Mouse (Mus musculus) liver, embryonic 11.5 days (tissue): ENCODE data around the gene Slc17a1. TPM values are rescaled to one million over a fixed set of nuclear protein-coding genes. Genes with fewer than 3 reads are reported as not detected.
A peak's percentile ranks its signal among the peaks of the same experiment; 100 is the strongest.

Source experiments
- ATAC-seq: fragments of 200-750 bp; cut with Nextera tagmentation; replicated peaks from 2 replicates; pipeline ENCODE4 v1.8.0; 2017; ENCODE audit warnings: moderate number of reproducible peaks, mild to moderate bottlenecking, moderate TSS enrichment, moderate library complexity; ENCODE audit not compliant: low FRiP score
- DNase-seq: peaks from one replicate; pipeline ENCODE4 v3.0.0-alpha.2; 2017; ENCODE audit warnings: low spot score
- H3K27ac ChIP-seq: fragments of 300-500 bp; sonication (generic); 2 replicates; pipeline ENCODE4 v1.5.1; 2014; ENCODE audit warnings: mild to moderate bottlenecking, low read depth, low read length, control low read depth
- H3K27me3 ChIP-seq: fragments of 300-500 bp; sonication (generic); replicated peaks from 2 replicates; pipeline ENCODE4 v1.6.1; 2014; ENCODE audit warnings: low read length, mixed read lengths; ENCODE audit not compliant: control insufficient read depth, insufficient read depth
- H3K36me3 ChIP-seq: fragments of 300-500 bp; sonication (generic); 2 replicates; pipeline ENCODE4 v1.6.1; 2014; ENCODE audit warnings: mild to moderate bottlenecking, low read length, moderate library complexity, mixed read lengths; ENCODE audit not compliant: control insufficient read depth, insufficient read depth
- H3K4me1 ChIP-seq: fragments of 300-500 bp; sonication (generic); replicated peaks from 2 replicates; pipeline ENCODE4 v1.6.1; 2014; ENCODE audit warnings: low read length, mixed read lengths; ENCODE audit not compliant: control insufficient read depth, insufficient read depth
- H3K4me2 ChIP-seq: fragments of 300-500 bp; sonication (generic); 2 replicates; pipeline ENCODE4 v1.6.1; 2014; ENCODE audit warnings: mild to moderate bottlenecking, control low read depth, moderate library complexity
- H3K4me3 ChIP-seq: fragments of 300-500 bp; sonication (generic); 2 replicates; pipeline ENCODE4 v1.5.1; 2014; ENCODE audit warnings: low read depth, low read length, control low read depth
- H3K9ac ChIP-seq: fragments of 300-500 bp; sonication (generic); 2 replicates; pipeline ENCODE4 v1.6.1; 2014; ENCODE audit warnings: low read depth, low read length, control low read depth
- H3K9me3 ChIP-seq: fragments of 300-500 bp; sonication (generic); 2 replicates; pipeline ENCODE4 v1.6.1; 2016; ENCODE audit warnings: low read length, inconsistent platforms, mixed read lengths; ENCODE audit not compliant: control insufficient read depth
- WGBS: fragments of 180-500 bp; shearing (Covaris S2); extraction: QIAGEN DNeasy Blood & Tissue Kit; methylation state at CpG from one replicate; pipeline ENCODE4 v1.1.7; 2014; 5-methylcytosine and 5-hydroxymethylcytosine counted together
- polyA plus RNA-seq: library from polyadenylated mRNA; unstranded; fragments of >200 nt; fragmentation: Nextera tagmentation; extraction: Ambion mirVana; gene quantifications from 2 replicates; pipeline ENCODE4 v1.2.1, GENCODE M21; 2014

Gene Slc17a1
- polyA plus RNA-seq, result not detected in 2 replicates

DNA sequence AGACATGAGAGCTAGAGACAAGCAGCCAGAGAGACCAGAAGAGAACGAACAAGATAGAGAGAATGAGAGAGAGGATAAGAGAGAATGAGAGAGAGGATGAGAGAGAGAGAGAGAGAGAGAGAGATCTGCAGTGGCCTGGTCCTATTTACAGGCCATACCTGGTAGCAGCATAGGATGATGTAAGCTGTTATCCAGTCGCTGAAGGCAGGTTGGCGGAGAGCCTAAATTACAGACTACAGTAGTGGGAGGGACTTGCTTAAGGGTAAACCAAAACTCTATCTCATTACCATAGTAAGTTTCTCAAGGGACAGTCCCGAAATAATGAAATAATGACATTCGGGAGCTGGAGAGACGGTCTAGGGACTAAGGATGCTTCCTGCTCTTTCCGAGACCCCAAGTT lies at the start of gene Slc17a1:
TSS of gene Slc17a1 (plus strand) at position 346 of the 400 bp plus-strand sequence.
- 88% methylated on average over 7 of the region's 7 CpGs for WGBS
- no peak for DNase-seq
- no peak within 1 kb of the TSS for H3K4me2 ChIP-seq
- no peak within 1 kb of the TSS for H3K9ac ChIP-seq
- no peak for ATAC-seq
- no peaks in the 10 kb centered on the region for H3K9me3 ChIP-seq
- H3K27me3 ChIP-seq, result no peaks in the 10 kb centered on the region
- no peak within 1 kb of the TSS for H3K4me3 ChIP-seq
- no peaks in the 10 kb centered on the region for H3K36me3 ChIP-seq
- H3K4me1 ChIP-seq, result peaks cover 10% of the 10 kb centered on the region
- no peak within 1 kb of the TSS for H3K27ac ChIP-seq

GRCm38 (mm10) chr13:23820179-23820940 lies 47.2 kb upstream of the Slc17a1 start:
- no peaks in the 10 kb centered on the region for H3K27me3 ChIP-seq
- no peak overlapping the region for H3K4me3 ChIP-seq
- H3K9me3 ChIP-seq, result no peaks in the 10 kb centered on the region
- no peaks in the 10 kb centered on the region for H3K36me3 ChIP-seq
- ATAC-seq (no peak), DNase-seq (no peak)
- no peaks in the 10 kb centered on the region for H3K4me1 ChIP-seq
- H3K27ac ChIP-seq, result no peak overlapping the region
- no peak overlapping the region for H3K4me2 ChIP-seq
- no peak overlapping the region for H3K9ac ChIP-seq
- 64% methylated on average over 4 of the region's 4 CpGs for WGBS

DNA sequence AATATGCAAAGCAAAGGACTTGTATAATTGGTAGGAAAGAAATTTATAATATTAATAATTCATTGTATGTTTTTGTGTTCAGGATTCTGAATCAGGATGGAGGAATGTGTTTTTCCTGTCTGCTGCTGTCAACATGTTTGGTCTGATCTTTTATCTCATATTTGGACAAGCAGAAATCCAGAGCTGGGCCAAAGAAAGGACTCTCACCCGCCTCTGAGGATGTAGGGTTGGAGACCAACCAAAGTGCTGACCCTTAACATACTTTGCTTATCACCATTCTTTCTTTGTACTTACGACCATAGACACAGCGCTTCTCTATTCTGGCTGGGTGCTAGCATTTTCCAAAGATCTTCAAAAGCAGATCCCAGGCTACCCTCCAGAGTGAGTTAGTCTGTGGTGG lies 45.3 kb upstream of the Slc17a1 start:
- Histone ChIP-seq H3K36me3 (no peaks in the 10 kb centered on the region), H3K4me3 (no peak overlapping the region), H3K9ac (no peak overlapping the region)

DNA sequence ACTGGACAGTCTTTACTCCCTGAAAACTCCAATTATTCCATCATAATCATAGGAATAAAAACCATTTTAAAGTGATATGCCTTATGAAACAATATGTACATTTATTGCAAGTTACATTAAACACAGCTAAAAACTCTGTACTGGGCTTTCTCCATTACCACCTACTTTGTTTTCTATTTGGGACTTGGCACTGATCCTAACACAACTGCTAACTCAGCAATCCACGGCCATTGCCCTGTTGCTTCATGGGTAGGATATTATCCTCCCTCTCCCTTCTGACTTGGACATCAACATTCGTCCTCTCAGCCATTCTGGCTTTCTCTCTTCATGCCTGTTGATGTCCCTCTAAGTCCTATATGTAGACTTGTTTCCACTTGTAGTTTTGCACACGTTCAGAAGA lies 40.9 kb upstream of the Slc17a1 start:
- 72% methylated on average over 3 of the region's 3 CpGs for WGBS

More for the DNA sequence above, 45.3 kb upstream of the Slc17a1 start:
- no peak overlapping the region for H3K27ac ChIP-seq
- ATAC-seq (no peak), DNase-seq (no peak)
- H3K27me3 ChIP-seq, result no peaks in the 10 kb centered on the region
- no peak overlapping the region for H3K4me2 ChIP-seq
- 62% methylated on average over 3 of the region's 3 CpGs for WGBS
- no peaks in the 10 kb centered on the region for H3K9me3 ChIP-seq
- H3K4me1 ChIP-seq, result no peaks in the 10 kb centered on the region

DNA sequence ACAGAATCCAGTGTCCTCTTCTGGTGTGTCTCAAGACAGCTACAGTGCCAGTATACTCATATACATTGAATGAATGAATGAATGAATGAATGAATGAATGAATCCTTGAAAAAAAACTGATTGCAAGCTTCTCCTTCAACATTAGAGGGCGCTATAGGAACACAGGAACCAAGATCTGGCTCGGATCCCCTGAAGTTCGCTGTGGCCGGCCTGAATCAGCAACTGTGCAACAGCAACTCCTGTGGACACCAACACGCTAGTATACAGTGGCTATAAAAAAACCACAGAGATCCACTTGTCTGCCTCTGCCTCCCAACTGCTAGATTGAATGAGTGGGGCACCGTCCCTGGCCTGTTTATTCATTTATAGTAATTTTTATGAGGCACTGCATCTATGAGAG lies 34.5 kb upstream of the Slc17a1 start:
- Histone ChIP-seq H3K27me3 (no peaks in the 10 kb centered on the region), H3K4me1 (no peaks in the 10 kb centered on the region), H3K9ac (no peak overlapping the region), H3K4me3 (no peak overlapping the region), H3K36me3 (no peaks in the 10 kb centered on the region), H3K27ac (no peak overlapping the region), H3K9me3 (no peaks in the 10 kb centered on the region), H3K4me2 (no peak overlapping the region)
- DNase-seq (peak; percentile 35), ATAC-seq (no peak)
- 16% methylated on average over 6 of the region's 6 CpGs for WGBS

More for the DNA sequence above, 40.9 kb upstream of the Slc17a1 start:
- Histone ChIP-seq H3K9ac (no peak overlapping the region), H3K9me3 (no peaks in the 10 kb centered on the region), H3K27ac (no peak overlapping the region), H3K4me3 (no peak overlapping the region), H3K4me1 (no peaks in the 10 kb centered on the region), H3K4me2 (no peak overlapping the region), H3K36me3 (no peaks in the 10 kb centered on the region), H3K27me3 (no peaks in the 10 kb centered on the region)
- ATAC-seq (no peak), DNase-seq (no peak)

DNA sequence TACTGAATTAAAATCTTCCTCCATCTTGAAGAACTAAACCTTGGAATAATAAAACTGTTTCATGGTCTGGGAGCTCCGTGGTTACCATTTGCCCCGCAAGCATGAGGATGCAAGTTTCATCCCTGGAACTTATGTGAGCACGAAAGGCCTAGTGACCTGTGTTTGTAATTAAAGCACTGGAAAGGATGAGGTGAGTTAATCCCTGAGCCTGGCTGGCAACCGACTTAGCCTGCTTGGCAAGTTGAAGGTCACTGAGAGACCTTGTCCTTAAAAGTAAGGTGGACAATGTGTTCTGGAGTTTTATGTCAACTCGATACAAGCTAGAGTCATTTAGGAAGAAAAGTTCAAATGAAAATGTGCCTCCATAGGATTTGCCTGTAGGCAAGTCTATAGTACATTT lies 32.7 kb upstream of the Slc17a1 start:
- Histone ChIP-seq H3K4me2 (no peak overlapping the region), H3K4me1 (no peaks in the 10 kb centered on the region), H3K4me3 (no peak overlapping the region), H3K27me3 (no peaks in the 10 kb centered on the region), H3K27ac (no peak overlapping the region), H3K36me3 (no peaks in the 10 kb centered on the region), H3K9me3 (no peaks in the 10 kb centered on the region), H3K9ac (no peak overlapping the region)
- ATAC-seq (no peak), DNase-seq (no peak)
- WGBS, result 83% methylated on average over 5 of the region's 5 CpGs

- Histone ChIP-seq H3K4me3 (no peak overlapping the region), H3K9ac (no peak overlapping the region), H3K4me1 (no peaks in the 10 kb centered on the region), H3K9me3 (no peaks in the 10 kb centered on the region), H3K27ac (no peak overlapping the region), H3K4me2 (no peak overlapping the region), H3K36me3 (no peaks in the 10 kb centered on the region), H3K27me3 (no peaks in the 10 kb centered on the region)
- ATAC-seq (no peak), DNase-seq (no peak)
- 80% methylated on average over 5 of the region's 5 CpGs for WGBS
Observed at GRCm38 (mm10) chr13:23836630-23837029, 30.9 kb upstream of the Slc17a1 start.

DNA sequence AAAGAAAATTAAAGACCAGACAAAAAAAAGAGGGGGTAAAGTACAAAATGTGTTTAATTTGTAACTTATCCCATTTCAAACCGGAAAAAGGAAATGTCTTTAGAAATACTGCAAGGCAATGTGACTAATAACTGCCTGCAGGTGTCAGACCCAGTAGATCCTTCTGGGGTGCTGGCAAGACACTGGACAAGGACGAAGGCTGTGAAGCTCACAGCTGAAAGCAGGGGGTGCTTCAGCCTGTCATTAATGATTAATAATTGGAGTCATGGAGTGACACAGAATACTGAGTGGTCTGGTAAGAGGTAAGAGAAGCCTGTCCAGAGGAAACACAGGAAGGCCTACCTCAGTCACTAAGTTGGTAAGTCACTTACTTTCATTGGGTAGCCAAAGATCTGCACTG lies 28.2 kb upstream of the Slc17a1 start, which contains the start of gene Slc17a3:
TSS of gene Slc17a3 (plus strand) at position 127 of the 400 bp plus-strand sequence.
- ATAC-seq, result no peak
- Histone ChIP-seq H3K9ac (no peak within 1 kb of the TSS), H3K27me3 (no peaks in the 10 kb centered on the region), H3K4me1 (no peaks in the 10 kb centered on the region), H3K27ac (no peak within 1 kb of the TSS), H3K9me3 (no peaks in the 10 kb centered on the region), H3K4me3 (no peak within 1 kb of the TSS), H3K36me3 (no peaks in the 10 kb centered on the region), H3K4me2 (no peak within 1 kb of the TSS)
- WGBS, result 74% methylated on average over 2 of the region's 2 CpGs
- no peak for DNase-seq

DNA sequence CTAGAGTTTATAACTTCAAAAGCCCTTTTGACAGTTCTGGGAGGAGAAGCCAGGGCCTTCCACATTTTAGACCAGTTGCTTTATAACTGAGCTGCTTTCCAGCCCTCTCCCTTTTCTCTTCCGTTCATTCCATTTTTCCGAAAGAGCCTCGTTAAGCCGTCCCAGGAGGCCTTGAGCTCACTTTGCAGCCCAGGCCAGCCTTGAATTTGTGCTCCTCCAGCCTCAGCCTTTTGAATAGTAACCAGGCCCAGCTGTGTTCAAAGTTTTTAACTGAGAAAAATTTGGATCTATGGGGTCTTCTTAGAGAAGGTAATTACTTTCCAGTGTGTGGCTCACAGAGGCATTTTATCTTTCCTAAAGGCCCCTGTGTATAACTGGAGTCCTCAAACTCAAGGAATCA lies 21.7 kb upstream of the Slc17a1 start:
- H3K9ac ChIP-seq, result no peak overlapping the region
- H3K4me1 ChIP-seq, result no peaks in the 10 kb centered on the region
- 92% methylated on average over 4 of the region's 4 CpGs for WGBS
- ATAC-seq (no peak), DNase-seq (no peak)
- no peaks in the 10 kb centered on the region for H3K36me3 ChIP-seq
- H3K4me2 ChIP-seq, result no peak overlapping the region
- no peaks in the 10 kb centered on the region for H3K27me3 ChIP-seq
- no peak overlapping the region for H3K4me3 ChIP-seq
- H3K27ac ChIP-seq, result no peak overlapping the region
- no peaks in the 10 kb centered on the region for H3K9me3 ChIP-seq
